Comparison of ENCODE assay signal across 8 mouse cellular contexts in the genomic region with DNA sequence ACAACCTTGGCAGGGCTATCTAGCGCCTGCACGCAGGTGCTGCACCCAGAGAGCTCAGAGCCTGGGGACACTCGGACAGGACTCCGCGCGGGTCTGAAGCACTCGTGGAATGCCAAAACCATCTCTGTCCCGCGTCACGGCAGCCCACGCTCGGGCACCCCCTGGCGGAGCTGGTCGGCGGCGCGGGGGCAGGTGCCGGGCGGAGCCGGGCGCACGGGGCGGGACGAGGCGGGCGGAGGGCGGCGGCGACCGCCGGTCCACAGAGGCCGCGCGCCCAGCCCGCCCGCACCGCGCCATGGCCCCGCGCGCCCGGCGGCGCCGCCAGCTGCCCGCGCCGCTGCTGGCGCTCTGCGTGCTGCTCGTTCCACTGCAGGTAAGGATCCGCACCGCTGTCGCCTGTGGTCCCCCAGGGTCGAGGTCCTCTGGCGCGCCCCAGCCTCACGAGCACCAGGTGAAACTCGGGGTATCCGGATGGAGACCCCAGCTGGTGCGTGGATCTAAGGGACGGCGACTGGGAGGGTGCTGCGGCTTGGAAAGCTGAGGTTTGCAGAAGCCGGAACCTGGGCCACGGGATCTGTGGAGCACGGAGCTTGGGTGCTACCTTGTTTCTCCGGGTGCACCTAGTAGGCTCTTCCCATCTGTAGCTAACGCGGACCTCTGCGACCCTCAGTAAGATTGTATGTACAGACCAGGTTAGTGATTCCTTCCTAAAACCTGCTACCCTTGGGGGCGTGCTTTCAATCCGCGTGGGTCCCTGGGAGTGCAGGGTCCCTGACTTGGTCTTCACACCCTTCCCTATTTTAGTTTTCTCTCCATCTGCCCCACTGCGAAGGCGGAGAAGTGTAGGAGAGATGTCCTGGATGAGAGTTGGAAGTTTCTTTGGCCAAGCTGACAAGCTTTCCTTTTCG. TPM values are rescaled to one million over a fixed set of nuclear protein-coding genes. Genes with fewer than 3 reads are reported as not detected.
A peak's percentile ranks its signal among the peaks of the same experiment; 100 is the strongest.
DNase-seq lines count a peak whose midpoint lies in the region; ATAC-seq and TF ChIP-seq lines count a peak whose summit lies in the region.

A gene (plus strand): TSS at position 262 of the 908 bp plus-strand sequence.

- no peak within 1 kb of the TSS for H3K27ac ChIP-seq in ES-E14 (ENCODE audit: insufficient read depth, low read depth, low read length, poor library complexity, severe bottlenecking)
- H3K27ac ChIP-seq in hindbrain, embryonic 14.5 days = no peak within 1 kb of the TSS

- WGBS in hindbrain, embryonic 14.5 days = 3% methylated on average over 63 of the region's 77 CpGs

- no peaks in the 10 kb centered on the region for H3K4me1 ChIP-seq in ES-E14 (ENCODE audit: control insufficient read depth in 2 of 2, insufficient read depth in 2 of 2, low read length in 2 of 2, poor library complexity in 1 of 2)
- peaks cover 5% of the 10 kb centered on the region; the same call in 1 of the 2 replicates for H3K4me1 ChIP-seq in hindbrain, embryonic 14.5 days (replicated peaks; ENCODE audit: control insufficient read depth, insufficient read depth, low read length)

- no peak for DNase-seq in ES-E14 (ENCODE audit: low read depth, low spot score)
- DNase-seq in cerebellum, adult 9-10 months = peak; percentile 62
- peak; percentile 36 for DNase-seq in gastrocnemius, adult 18-20 months (ENCODE audit: low spot score)
- DNase-seq in hindbrain, embryonic 14.5 days (ENCODE audit: low spot score) = peak; percentile 57
- DNase-seq in layer of hippocampus, postnatal 36 days = peak; percentile 47 to 53
- DNase-seq in lung, postnatal 14 days = peak; percentile 74
- peak; percentile 27 for DNase-seq in ovary, postnatal 14 days (ENCODE audit: low spot score)
- peak; percentile 77 for DNase-seq in thymus, postnatal 14 days

- no peaks in the 10 kb centered on the region for H3K36me3 ChIP-seq in ES-E14 (ENCODE audit: control insufficient read depth, insufficient read depth, low read length, poor library complexity, severe bottlenecking)
- H3K36me3 ChIP-seq in hindbrain, embryonic 14.5 days (replicated peaks; ENCODE audit: control insufficient read depth, insufficient read depth) = no peaks in the 10 kb centered on the region

- in situ Hi-C loops in ES-E14 (cut with MboI; ENCODE audit: low sequenced_read_pairs in 2 of 2, unreplicated experiment in 2 of 2) = no loop called here

- H3K9ac ChIP-seq in ES-E14 (ENCODE audit: insufficient read depth, low read depth, low read length, poor library complexity, severe bottlenecking) = peak within 1 kb of the TSS; percentile 67
- H3K9ac ChIP-seq in hindbrain, embryonic 14.5 days = peak within 1 kb of the TSS; percentile 79

- H3K4me3 ChIP-seq in ES-E14 (ENCODE audit: insufficient read depth in 1 of 2, low read depth in 1 of 2, low read length in 2 of 2, poor library complexity in 1 of 2, severe bottlenecking in 1 of 2) = peak within 1 kb of the TSS; percentile 79 to 94
- H3K4me3 ChIP-seq in hindbrain, embryonic 14.5 days (replicated peaks; ENCODE audit: low read length) = peak within 1 kb of the TSS; percentile 59

- H3K27me3 ChIP-seq in hindbrain, embryonic 14.5 days (ENCODE audit: control insufficient read depth, insufficient read depth, low read length) = peaks cover 28% of the 10 kb centered on the region

- peak within 1 kb of the TSS; percentile 98 for H3K4me2 ChIP-seq in hindbrain, embryonic 14.5 days (replicated peaks)

- H3K9me3 ChIP-seq in ES-E14 (ENCODE audit: control insufficient read depth, insufficient read depth, low read depth, low read length) = no peaks in the 10 kb centered on the region
- H3K9me3 ChIP-seq in hindbrain, embryonic 14.5 days (ENCODE audit: control insufficient read depth, low read length) = no peaks in the 10 kb centered on the region

- peak; percentile 87 for ATAC-seq in hindbrain, embryonic 14.5 days (ENCODE audit: low FRiP score)

TF ChIP-seq in ES-E14, 5 proteins besides CTCF, POLR2A, EP300 and RAD21:
- no peak for TF ChIP-seq MAFK (IDR thresholded peaks at IDR 0.05; ENCODE audit: insufficient read depth, low read depth, low read length)
- TF ChIP-seq HCFC1 (IDR thresholded peaks at IDR 0.05; ENCODE audit: borderline replicate concordance, insufficient read depth, low read length) = no peak
- TF ChIP-seq ZNF384 (IDR thresholded peaks at IDR 0.05; ENCODE audit: low read depth, low read length) = no peak
- no peak for TF ChIP-seq CHD2 (IDR thresholded peaks at IDR 0.05; ENCODE audit: low read depth, low read length)
- TF ChIP-seq ZC3H11A (IDR thresholded peaks at IDR 0.05; ENCODE audit: borderline replicate concordance, low read depth, low read length) = no peak

RNA-seq across cellular contexts. Expression of the gene that starts here (rescaled TPM):
- 2.1 and 2.2 TPM in 2 replicates for total RNA-seq in ES-E14 (2012; rRNA removed)
- under 1 TPM; 0.46 to 0.50 TPM for total RNA-seq in gastrocnemius, adult 18-20 months (2021)
- 0.67 and 1.0 TPM in 2 replicates for polyA plus RNA-seq in hindbrain, embryonic 14.5 days (2014; fragmentation: Nextera tagmentation; extraction: Ambion mirVana)
- 1 to 10 TPM; 2.8 to 2.9 TPM for total RNA-seq in layer of hippocampus, postnatal 36 days (2021)

Comparison
In these comparisons a context has a peak if more than half of its experiments do, and no peak if none do; other contexts are left out.
1. Peak in DNase-seq in gastrocnemius, adult 18-20 months; RNA of the gene not detected or under 1 TPM.